Mouse (Mus musculus) MEL (cell line): ENCODE measurements around the gene RPS10-NUDT3. TPM values are rescaled to one million over a fixed set of nuclear protein-coding genes. Genes with fewer than 3 reads are reported as not detected.

Experiments used
- DNase-seq: peaks from one replicate; pipeline ENCODE4 v3.0.0; 2011; ENCODE audit warnings: low read depth, low spot score
- H3K27ac ChIP-seq: 2 replicates; pipeline ENCODE4 v1.5.1; 2012; ENCODE audit warnings: low read depth, mild to moderate bottlenecking, control low read depth, low read length, moderate library complexity; ENCODE audit not compliant: control insufficient read depth
- H3K27me3 ChIP-seq, 2 experiments: fragments of 150-350 bp in 1 of 2; sonication (generic) in 1 of 2; 2 replicates each; pipeline ENCODE4 v1.6.1; 2012; ENCODE audit warnings: low read length in 2 of 2, mild to moderate bottlenecking in 2 of 2, improper control_type of control experiment in 1 of 2, moderate library complexity in 1 of 2; ENCODE audit not compliant: insufficient read depth in 2 of 2, control insufficient read depth in 1 of 2
- H3K36me3 ChIP-seq, 2 experiments: 2 replicates each; pipeline ENCODE4 v1.6.1; 2012 to 2014; ENCODE audit warnings: low read length in 2 of 2, improper control_type of control experiment in 1 of 2, inconsistent platforms in 1 of 2, mild to moderate bottlenecking in 1 of 2; ENCODE audit not compliant: insufficient read depth in 2 of 2, control insufficient read depth in 1 of 2
- H3K4me1 ChIP-seq, 2 experiments: fragments of 150-350 bp in 1 of 2; sonication (generic) in 1 of 2; 2 replicates each; pipeline ENCODE4 v1.6.1; 2012; ENCODE audit warnings: low read length in 2 of 2, improper control_type of control experiment in 1 of 2, mild to moderate bottlenecking in 1 of 2; ENCODE audit not compliant: insufficient read depth in 2 of 2, control insufficient read depth in 1 of 2
- H3K4me3 ChIP-seq, 2 experiments: fragments of 150-350 bp in 1 of 2; sonication (generic) in 1 of 2; 2 replicates each; pipeline ENCODE4 v1.5.1; 2012; ENCODE audit warnings: low read depth in 2 of 2, low read length in 2 of 2, mild to moderate bottlenecking in 2 of 2, moderate library complexity in 2 of 2, control low read depth in 1 of 2, improper control_type of control experiment in 1 of 2; ENCODE audit not compliant: control insufficient read depth in 1 of 2, insufficient read depth in 1 of 2
- H3K79me2 ChIP-seq: 2 replicates; pipeline ENCODE4 v1.6.1; 2012; ENCODE audit warnings: mild to moderate bottlenecking, low read length, moderate library complexity; ENCODE audit not compliant: control insufficient read depth, poor library complexity, insufficient read depth
- H3K9ac ChIP-seq: 2 replicates; pipeline ENCODE4 v1.6.1; 2012; ENCODE audit warnings: low read depth, mild to moderate bottlenecking, control low read depth, low read length, moderate library complexity; ENCODE audit not compliant: control insufficient read depth, poor library complexity, severe bottlenecking
- H3K9me3 ChIP-seq: fragments of 150-350 bp; sonication (generic); replicated peaks from 2 replicates; pipeline ENCODE4 v1.6.1; 2012; ENCODE audit warnings: mild to moderate bottlenecking, low read length, improper control_type of control experiment, moderate library complexity; ENCODE audit not compliant: insufficient read depth
- CHD1 ChIP-seq: IDR thresholded peaks from 2 replicates; pipeline ENCODE4 v1.6.1; 2012; ENCODE audit warnings: low read depth, mild to moderate bottlenecking, inconsistent platforms, low read length, improper control_type of control experiment
- CHD2 ChIP-seq: IDR thresholded peaks from 2 replicates; pipeline ENCODE4 v1.6.1; 2011; ENCODE audit warnings: low read length, improper control_type of control experiment
- CTCF ChIP-seq, 3 experiments: IDR thresholded peaks in 2 of 3; conservative IDR thresholded peaks in 1 of 3; 2 replicates each; pipeline ENCODE4 v1.5.1; 2011 to 2012; ENCODE audit warnings: low read length in 3 of 3, low read depth in 2 of 3, mild to moderate bottlenecking in 2 of 3, improper control_type of control experiment in 1 of 3, inconsistent platforms in 1 of 3, mixed read lengths in 1 of 3, moderate library complexity in 1 of 3; ENCODE audit not compliant: control insufficient read depth in 1 of 3, insufficient read depth in 1 of 3, poor library complexity in 1 of 3, severe bottlenecking in 1 of 3
- EP300 ChIP-seq, 2 experiments: IDR thresholded peaks; 2 replicates each; pipeline ENCODE4 v1.6.1; 2011; ENCODE audit warnings: improper control_type of control experiment in 2 of 2, low read length in 2 of 2, low read depth in 1 of 2, mild to moderate bottlenecking in 1 of 2
- GABPA ChIP-seq: IDR thresholded peaks from 2 replicates; pipeline ENCODE4 v1.6.1; 2012; ENCODE audit warnings: low read depth, mild to moderate bottlenecking, inconsistent platforms, low read length, improper control_type of control experiment, moderate library complexity
- GATA1 ChIP-seq: IDR thresholded peaks from 2 replicates; pipeline ENCODE4 v1.6.1; 2011; ENCODE audit warnings: low read depth, low read length, improper control_type of control experiment
- MAFK ChIP-seq: IDR thresholded peaks from 2 replicates; pipeline ENCODE4 v1.6.1; 2011; ENCODE audit warnings: low read depth, mild to moderate bottlenecking, low read length, improper control_type of control experiment, borderline replicate concordance
- MAX ChIP-seq: IDR thresholded peaks from 2 replicates; pipeline ENCODE4 v1.6.1; 2011; ENCODE audit warnings: low read length, improper control_type of control experiment
- MXI1 ChIP-seq: IDR thresholded peaks from 2 replicates; pipeline ENCODE4 v1.6.1; 2011; ENCODE audit warnings: mild to moderate bottlenecking, low read depth, low read length, improper control_type of control experiment
- MYC ChIP-seq: IDR thresholded peaks from 2 replicates; pipeline ENCODE4 v1.6.1; 2011; ENCODE audit warnings: low read depth, mild to moderate bottlenecking, low read length, improper control_type of control experiment, moderate library complexity
- POLR2A ChIP-seq, 2 experiments: IDR thresholded peaks; 2 replicates each; pipeline ENCODE4 v1.6.1; 2011 to 2012; ENCODE audit warnings: low read length in 2 of 2, mild to moderate bottlenecking in 2 of 2, control low read depth in 1 of 2, improper control_type of control experiment in 1 of 2, low read depth in 1 of 2, moderate library complexity in 1 of 2; ENCODE audit not compliant: control insufficient read depth in 1 of 2, insufficient read depth in 1 of 2, poor library complexity in 1 of 2
- POLR2AphosphoS2 ChIP-seq: IDR thresholded peaks from 2 replicates; pipeline ENCODE4 v1.6.1; 2011; ENCODE audit warnings: low read length, improper control_type of control experiment
- RAD21 ChIP-seq: IDR thresholded peaks from 2 replicates; pipeline ENCODE4 v1.6.1; 2011; ENCODE audit warnings: mild to moderate bottlenecking, low read depth, low read length, improper control_type of control experiment
- TCF12 ChIP-seq: IDR thresholded peaks from 2 replicates; pipeline ENCODE4 v1.6.1; 2014; ENCODE audit warnings: low read depth, mild to moderate bottlenecking, inconsistent platforms, low read length, improper control_type of control experiment, moderate library complexity
- UBTF ChIP-seq: IDR thresholded peaks from 2 replicates; pipeline ENCODE4 v1.6.1; 2012; ENCODE audit warnings: low read depth, mild to moderate bottlenecking, inconsistent platforms, low read length, improper control_type of control experiment, moderate library complexity, borderline replicate concordance; ENCODE audit not compliant: insufficient read depth
- USF1 ChIP-seq: IDR thresholded peaks from 2 replicates; pipeline ENCODE4 v1.6.1; 2014; ENCODE audit warnings: low read depth, mild to moderate bottlenecking, inconsistent platforms, low read length, improper control_type of control experiment, moderate library complexity
- USF2 ChIP-seq, 2 experiments: IDR thresholded peaks; 2 replicates each; pipeline ENCODE4 v1.6.1; 2011 to 2012; ENCODE audit warnings: improper control_type of control experiment in 2 of 2, low read length in 2 of 2, borderline replicate concordance in 1 of 2, inconsistent platforms in 1 of 2, low read depth in 1 of 2, mild to moderate bottlenecking in 1 of 2; ENCODE audit not compliant: insufficient read depth in 1 of 2
- ZKSCAN1 ChIP-seq: IDR thresholded peaks from 2 replicates; pipeline ENCODE4 v1.6.1; 2012; ENCODE audit warnings: low read depth, mild to moderate bottlenecking, inconsistent platforms, low read length, improper control_type of control experiment, moderate library complexity
- polyA plus RNA-seq, 2 experiments: library from polyadenylated mRNA; stranded (reverse) in 1 of 2; unstranded in 1 of 2; fragments of >175 nt in 1 of 2; fragments of >200 nt in 1 of 2; gene quantifications; 2 replicates each; pipeline versions ENCODE4 v1.2.1 to v1.2.4; 2012; ENCODE audit warnings: low replicate concordance in 2 of 2, low read depth in 1 of 2; ENCODE audit not compliant: insufficient read length in 2 of 2, insufficient read depth in 1 of 2, missing spikeins in 1 of 2
- total RNA-seq: library from RNA; depleted of rRNA; stranded (reverse); fragments of 300-350 nt; gene quantifications from 2 replicates; pipeline ENCODE4 v1.2.3, GENCODE M21; 2012

Gene RPS10-NUDT3
- total and polyA plus RNA-seq, 3 experiments, result 37.3 TPM; not detected in 2

GRCm38 (mm10) chr17:27575116-27575776, 59.8 kb downstream of the RPS10-NUDT3 start:
- Histone ChIP-seq H3K4me1 (no peaks in the 10 kb centered on the region), H3K27ac (no peak overlapping the region), H3K36me3 (no peaks in the 10 kb centered on the region; a peak in 1 of 4 replicates), H3K9me3 (no peaks in the 10 kb centered on the region), H3K79me2 (no peaks in the 10 kb centered on the region), H3K9ac (no peak overlapping the region), H3K4me3 (no peak overlapping the region), H3K27me3 (no peaks in the 10 kb centered on the region)
- no peak for DNase-seq
- TF ChIP-seq USF1 (no peak), EP300 (IDR thresholded peaks at IDR 0.05; ENCODE audit: low read depth in 1 of 2, low read length in 2 of 2) (no peak), GABPA (no peak), RAD21 (no peak), ZKSCAN1 (no peak), TCF12 (no peak), GATA1 (no peak), POLR2A (IDR thresholded peaks at IDR 0.05; ENCODE audit: control insufficient read depth in 1 of 2, insufficient read depth in 1 of 2, low read depth in 1 of 2, low read length in 2 of 2, poor library complexity in 1 of 2) (no peak)

DNA sequence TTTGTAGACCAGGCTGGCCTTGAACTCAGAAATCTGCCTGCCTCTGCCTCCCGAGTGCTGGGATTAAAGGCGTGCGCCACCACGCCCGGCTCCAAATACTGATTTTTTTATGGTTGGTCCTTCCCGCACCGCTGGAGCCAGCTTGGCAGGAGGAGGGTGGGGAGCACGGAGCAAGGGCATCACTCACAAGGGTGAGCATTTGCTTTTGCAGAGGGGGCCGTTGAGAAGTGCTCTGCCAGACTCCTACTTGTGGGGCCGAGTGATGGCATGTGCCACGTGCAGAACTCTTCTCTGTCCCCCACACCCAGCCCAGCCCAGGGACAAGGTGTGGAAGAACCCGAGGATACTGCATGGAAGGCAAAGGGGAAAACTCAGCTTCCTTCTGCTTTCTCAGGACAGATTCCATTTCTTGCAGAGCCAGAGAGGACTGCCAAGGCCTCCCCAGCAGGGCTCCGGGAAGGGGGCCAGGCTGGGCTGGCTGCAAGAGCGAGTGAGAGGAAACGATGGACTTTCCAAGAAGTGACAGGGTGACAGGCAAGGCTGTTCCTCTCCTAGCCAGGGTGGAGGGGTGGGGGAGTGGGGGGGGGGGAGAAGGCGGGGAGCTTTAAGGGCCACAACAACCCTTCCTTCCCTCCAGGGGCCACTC, 60.4 kb downstream of the RPS10-NUDT3 start:
- H3K27me3 ChIP-seq, result no peaks in the 10 kb centered on the region
- TF ChIP-seq RAD21 (no peak), MYC (no peak), CTCF (IDR thresholded peaks at IDR 0.05 in 2 of 3, conservative IDR thresholded peaks at IDR 0.05 in 1 of 3; ENCODE audit: control insufficient read depth in 1 of 3, insufficient read depth in 1 of 3, low read depth in 2 of 3, low read length in 3 of 3, poor library complexity in 1 of 3, severe bottlenecking in 1 of 3) (no peak), UBTF (no peak), USF2 (IDR thresholded peaks at IDR 0.05; ENCODE audit: borderline replicate concordance in 1 of 2, insufficient read depth in 1 of 2, low read depth in 1 of 2, low read length in 2 of 2) (no peak), CHD1 (no peak), USF1 (no peak), POLR2AphosphoS2 (no peak), CHD2 (no peak), MAFK (no peak), MXI1 (no peak), MAX (no peak)
- H3K79me2 ChIP-seq, result no peaks in the 10 kb centered on the region
- no peak overlapping the region for H3K9ac ChIP-seq
- no peaks in the 10 kb centered on the region for H3K9me3 ChIP-seq
- H3K36me3 ChIP-seq, result no peaks in the 10 kb centered on the region
- no peak overlapping the region for H3K27ac ChIP-seq
- no peak for DNase-seq
- H3K4me1 ChIP-seq, result no peaks in the 10 kb centered on the region
- no peak overlapping the region for H3K4me3 ChIP-seq
